Mouse (Mus musculus) hindbrain, embryonic 13.5 days (tissue): ENCODE measurements around the gene Mdfi. TPM values are rescaled to one million over a fixed set of nuclear protein-coding genes. Genes with fewer than 3 reads are reported as not detected.
A peak's percentile ranks its signal among the peaks of the same experiment; 100 is the strongest.

Experiments
- ATAC-seq: fragments of 200-750 bp; cut with Nextera tagmentation; 2 replicates; pipeline ENCODE4 v1.8.0; 2017; ENCODE audit warnings: moderate TSS enrichment; ENCODE audit not compliant: low FRiP score
- H3K27ac ChIP-seq: fragments of 300-500 bp; sonication (generic); 2 replicates; pipeline ENCODE4 v1.5.1; 2015; ENCODE audit warnings: inconsistent platforms, mild to moderate bottlenecking, moderate library complexity
- H3K27me3 ChIP-seq: fragments of 300-500 bp; sonication (generic); 2 replicates; pipeline ENCODE4 v1.6.1; 2015; ENCODE audit warnings: mild to moderate bottlenecking, inconsistent platforms
- H3K36me3 ChIP-seq: fragments of 300-500 bp; sonication (generic); 2 replicates; pipeline ENCODE4 v1.6.1; 2015; ENCODE audit warnings: mild to moderate bottlenecking, inconsistent platforms
- H3K4me1 ChIP-seq: fragments of 300-500 bp; sonication (generic); replicated peaks from 2 replicates; pipeline ENCODE4 v1.6.1; 2015; ENCODE audit warnings: inconsistent platforms
- H3K4me2 ChIP-seq: fragments of 300-500 bp; sonication (generic); 2 replicates; pipeline ENCODE4 v1.6.1; 2015; ENCODE audit warnings: inconsistent platforms, mild to moderate bottlenecking, moderate library complexity
- H3K4me3 ChIP-seq: fragments of 300-500 bp; sonication (generic); 2 replicates; pipeline ENCODE4 v1.5.1; 2015; ENCODE audit warnings: mild to moderate bottlenecking, inconsistent platforms
- H3K9ac ChIP-seq: fragments of 300-500 bp; sonication (generic); 2 replicates; pipeline ENCODE4 v1.6.1; 2015; ENCODE audit warnings: mild to moderate bottlenecking, inconsistent platforms
- H3K9me3 ChIP-seq: fragments of 300-500 bp; sonication (generic); 2 replicates; pipeline ENCODE4 v1.6.1; 2016; ENCODE audit warnings: inconsistent platforms
- WGBS: fragments of 180-500 bp; shearing (Covaris S2); methylation state at CpG from one replicate; pipeline ENCODE4 v1.1.7; 2015; 5-methylcytosine and 5-hydroxymethylcytosine counted together
- polyA plus RNA-seq: library from polyadenylated mRNA; unstranded; fragments of >200 nt; fragmentation: Nextera tagmentation; extraction: Ambion mirVana; gene quantifications from 2 replicates; pipeline ENCODE4 v1.2.1, GENCODE M21; 2015

The Mdfi gene
- polyA plus RNA-seq, 1 experiment from 2014 or later, result 3.7 TPM

GRCm38 (mm10) chr17:47815446-47815845 lies 19.0 kb downstream of the Mdfi start:
- Histone ChIP-seq H3K27me3 (peaks cover 15% of the 10 kb centered on the region; the same call in 1 of the 2 replicates), H3K4me2 (no peak overlapping the region), H3K4me1 (peaks cover 27% of the 10 kb centered on the region), H3K9ac (no peak overlapping the region), H3K27ac (no peak overlapping the region), H3K4me3 (no peak overlapping the region), H3K36me3 (no peaks in the 10 kb centered on the region), H3K9me3 (no peaks in the 10 kb centered on the region)
- 48% methylated on average over 10 of the region's 10 CpGs for WGBS
- peak; percentile 40; the same call in 1 of the 2 replicates for ATAC-seq

GRCm38 (mm10) chr17:47814496-47814895 lies 20.0 kb downstream of the Mdfi start:
- no peak for ATAC-seq
- Histone ChIP-seq H3K4me2 (no peak overlapping the region), H3K9ac (no peak overlapping the region), H3K4me3 (no peak overlapping the region), H3K9me3 (no peaks in the 10 kb centered on the region), H3K27ac (peak overlapping the region; percentile 23; the same call in 1 of the 2 replicates), H3K36me3 (no peaks in the 10 kb centered on the region), H3K27me3 (peaks cover 15% of the 10 kb centered on the region; the same call in 1 of the 2 replicates), H3K4me1 (peaks cover 27% of the 10 kb centered on the region)
- WGBS, result 22% methylated on average over 6 of the region's 6 CpGs

GRCm38 (mm10) chr17:47813616-47814015 lies 20.9 kb downstream of the Mdfi start:
- H3K9ac ChIP-seq, result no peak overlapping the region
- H3K4me1 ChIP-seq, result peaks cover 27% of the 10 kb centered on the region
- WGBS, result 73% methylated on average over 5 of the region's 5 CpGs
- no peak overlapping the region for H3K27ac ChIP-seq
- ATAC-seq, result no peak
- H3K4me2 ChIP-seq, result no peak overlapping the region
- H3K27me3 ChIP-seq, result peaks cover 19% of the 10 kb centered on the region; the same call in 1 of the 2 replicates
- H3K9me3 ChIP-seq, result no peaks in the 10 kb centered on the region
- no peak overlapping the region for H3K4me3 ChIP-seq
- H3K36me3 ChIP-seq, result no peaks in the 10 kb centered on the region

- no peak overlapping the region for H3K4me2 ChIP-seq
- peaks cover 27% of the 10 kb centered on the region for H3K4me1 ChIP-seq
- peaks cover 20% of the 10 kb centered on the region; the same call in 1 of the 2 replicates for H3K27me3 ChIP-seq
- H3K27ac ChIP-seq, result no peak overlapping the region
- H3K9me3 ChIP-seq, result no peaks in the 10 kb centered on the region
- no peak overlapping the region for H3K9ac ChIP-seq
- H3K4me3 ChIP-seq, result no peak overlapping the region
- no peak for ATAC-seq
- no peaks in the 10 kb centered on the region for H3K36me3 ChIP-seq
- 88% methylated on average over 6 of the region's 6 CpGs for WGBS
Measured at GRCm38 (mm10) chr17:47812200-47812599, 22.3 kb downstream of the Mdfi start.

- Histone ChIP-seq H3K4me1 (peaks cover 28% of the 10 kb centered on the region), H3K36me3 (no peaks in the 10 kb centered on the region), H3K27ac (no peak overlapping the region), H3K9me3 (no peaks in the 10 kb centered on the region), H3K4me3 (no peak overlapping the region), H3K4me2 (no peak overlapping the region), H3K27me3 (peaks cover 26% of the 10 kb centered on the region; the same call in 1 of the 2 replicates), H3K9ac (no peak overlapping the region)
- no peak for ATAC-seq
- WGBS, result 58% methylated on average over 15 of the region's 15 CpGs
Measured at GRCm38 (mm10) chr17:47811265-47811800, 23.2 kb downstream of the Mdfi start.

GRCm38 (mm10) chr17:47806230-47806629 lies 28.3 kb downstream of the Mdfi start:
- H3K4me1 ChIP-seq, result peaks cover 12% of the 10 kb centered on the region
- no peak overlapping the region for H3K27ac ChIP-seq
- no peak overlapping the region for H3K4me3 ChIP-seq
- no peak overlapping the region for H3K9ac ChIP-seq
- peaks cover 24% of the 10 kb centered on the region for H3K27me3 ChIP-seq
- no peak for ATAC-seq
- H3K9me3 ChIP-seq, result no peaks in the 10 kb centered on the region
- H3K4me2 ChIP-seq, result no peak overlapping the region
- H3K36me3 ChIP-seq, result no peaks in the 10 kb centered on the region
- 50% methylated on average over 9 of the region's 9 CpGs for WGBS

- Histone ChIP-seq H3K27me3 (peaks cover 24% of the 10 kb centered on the region), H3K27ac (no peak overlapping the region), H3K4me1 (peaks cover 9% of the 10 kb centered on the region), H3K36me3 (no peaks in the 10 kb centered on the region), H3K4me3 (no peak overlapping the region), H3K4me2 (no peak overlapping the region), H3K9ac (no peak overlapping the region), H3K9me3 (no peaks in the 10 kb centered on the region)
- no peak for ATAC-seq
- 27% methylated on average over 13 of the region's 13 CpGs for WGBS
Measured at GRCm38 (mm10) chr17:47805047-47805835, 29.2 kb downstream of the Mdfi start.

- H3K27ac ChIP-seq, result no peak overlapping the region
- no peaks in the 10 kb centered on the region for H3K9me3 ChIP-seq
- H3K4me1 ChIP-seq, result peaks cover 17% of the 10 kb centered on the region
- ATAC-seq, result no peak
- H3K4me2 ChIP-seq, result no peak overlapping the region
- WGBS, result 93% methylated on average over 4 of the region's 4 CpGs
- peaks cover 20% of the 10 kb centered on the region for H3K27me3 ChIP-seq
- H3K9ac ChIP-seq, result no peak overlapping the region
- no peaks in the 10 kb centered on the region for H3K36me3 ChIP-seq
- H3K4me3 ChIP-seq, result no peak overlapping the region
Measured at GRCm38 (mm10) chr17:47803662-47804061, 30.8 kb downstream of the Mdfi start.

- no peak for ATAC-seq
- Histone ChIP-seq H3K9me3 (no peaks in the 10 kb centered on the region), H3K4me2 (no peak overlapping the region), H3K9ac (no peak overlapping the region), H3K4me1 (peaks cover 17% of the 10 kb centered on the region), H3K27me3 (peaks cover 22% of the 10 kb centered on the region), H3K36me3 (no peaks in the 10 kb centered on the region), H3K4me3 (no peak overlapping the region), H3K27ac (no peak overlapping the region)
- 19% methylated on average over 8 of the region's 8 CpGs for WGBS
Measured at GRCm38 (mm10) chr17:47802806-47803205, 31.7 kb downstream of the Mdfi start.

- no peak for ATAC-seq
- Histone ChIP-seq H3K9ac (no peak overlapping the region), H3K27ac (no peak overlapping the region), H3K4me2 (no peak overlapping the region), H3K36me3 (no peaks in the 10 kb centered on the region), H3K9me3 (no peaks in the 10 kb centered on the region), H3K27me3 (peaks cover 16% of the 10 kb centered on the region; the same call in 1 of the 2 replicates), H3K4me3 (no peak overlapping the region), H3K4me1 (peaks cover 24% of the 10 kb centered on the region)
- WGBS, result 81% methylated on average over 9 of the region's 9 CpGs
Measured at GRCm38 (mm10) chr17:47797383-47797782, 37.1 kb downstream of the Mdfi start.

- Histone ChIP-seq H3K4me3 (no peak overlapping the region), H3K9ac (no peak overlapping the region), H3K27ac (no peak overlapping the region), H3K4me1 (peaks cover 28% of the 10 kb centered on the region), H3K36me3 (no peaks in the 10 kb centered on the region), H3K27me3 (0 out of 2 replicates have a peak, but pooled peaks cover 14% of the 10 kb centered on the region), H3K9me3 (no peaks in the 10 kb centered on the region), H3K4me2 (no peak overlapping the region)
- no peak for ATAC-seq
- 72% methylated on average over 4 of the region's 4 CpGs for WGBS
Measured at GRCm38 (mm10) chr17:47796968-47797367, 37.5 kb downstream of the Mdfi start.

GRCm38 (mm10) chr17:47796156-47796816 lies 38.2 kb downstream of the Mdfi start:
- 0 out of 2 replicates have a peak, but pooled peaks have one; percentile 37 for ATAC-seq
- no peak overlapping the region for H3K9ac ChIP-seq
- no peaks in the 10 kb centered on the region for H3K9me3 ChIP-seq
- H3K36me3 ChIP-seq, result no peaks in the 10 kb centered on the region
- 40% methylated on average over 16 of the region's 16 CpGs for WGBS
- H3K4me2 ChIP-seq, result no peak overlapping the region
- no peak overlapping the region for H3K27ac ChIP-seq
- no peak overlapping the region for H3K4me3 ChIP-seq
- H3K4me1 ChIP-seq, result peaks cover 28% of the 10 kb centered on the region
- 0 out of 2 replicates have a peak, but pooled peaks cover 14% of the 10 kb centered on the region for H3K27me3 ChIP-seq
